Mouse (Mus musculus) CD4-positive, CD25-positive, alpha-beta regulatory T cell, adult 2 months (primary cell): Measurements from ENCODE around the gene Actr3b.

Source experiments
- DNase-seq: peaks from one replicate; pipeline ENCODE4 v3.0.0-alpha.2; 2012; ENCODE audit warnings: low read depth, low spot score

Actr3b gene

GRCm38 (mm10) chr5:25886708-25887107 lies 126.9 kb downstream of the Actr3b start:
- no peak for DNase-seq

GRCm38 (mm10) chr5:25889746-25890382 lies 130.1 kb downstream of the Actr3b start:
- no peak for DNase-seq

DNA sequence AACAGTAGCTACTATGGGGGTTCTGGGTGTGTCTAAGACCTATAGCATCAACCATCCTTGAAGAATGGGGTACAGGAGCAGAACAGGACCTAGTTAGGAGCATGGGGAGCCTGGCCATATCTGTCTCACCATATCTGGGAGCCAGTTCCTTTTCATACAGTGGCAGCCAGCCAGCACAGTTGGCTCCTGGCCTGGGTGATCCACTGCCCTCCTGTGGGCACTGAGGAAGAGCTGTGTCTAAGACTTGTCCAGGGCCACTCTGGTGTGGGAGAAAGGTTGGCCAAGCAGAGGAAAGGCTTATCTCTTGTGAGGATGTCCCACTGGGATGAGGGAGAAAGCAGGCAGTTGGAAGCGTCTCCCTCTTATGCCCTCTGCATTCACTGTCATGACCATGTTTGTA lies 131.5 kb downstream of the Actr3b start:
- no peak for DNase-seq
